Mouse (Mus musculus) cortical plate, adult 2 months (tissue): ENCODE measurements around the gene Igf2bp1. TPM values are rescaled to one million over a fixed set of nuclear protein-coding genes. Genes with fewer than 3 reads are reported as not detected.

Source experiments
- H3K27ac ChIP-seq: fragments of 200-500 bp; 2 replicates; pipeline ENCODE4 v1.5.1; 2012; ENCODE audit warnings: low read length, control low read depth, inconsistent platforms; ENCODE audit not compliant: insufficient read depth
- H3K4me1 ChIP-seq: fragments of 200-500 bp; 2 replicates; pipeline ENCODE4 v1.6.1; 2011; ENCODE audit warnings: low read length; ENCODE audit not compliant: control insufficient read depth, insufficient read depth
- H3K4me3 ChIP-seq: fragments of 200-500 bp; 2 replicates; pipeline ENCODE4 v1.5.1; 2011; ENCODE audit warnings: mild to moderate bottlenecking, low read length, control low read depth; ENCODE audit not compliant: insufficient read depth
- CTCF ChIP-seq: fragments of 200-500 bp; IDR thresholded peaks from 2 replicates; pipeline ENCODE4 v1.5.1; 2011; ENCODE audit warnings: mild to moderate bottlenecking, control low read depth, low read length; ENCODE audit not compliant: insufficient read depth; ENCODE audit errors: extremely low read depth
- POLR2A ChIP-seq: fragments of 200-500 bp; IDR thresholded peaks from 2 replicates; pipeline ENCODE4 v1.6.1; 2011; ENCODE audit warnings: mild to moderate bottlenecking, low read length, control low read depth; ENCODE audit not compliant: insufficient read depth; ENCODE audit errors: extremely low read depth
- polyA plus RNA-seq: library from polyadenylated mRNA; depleted of rRNA; stranded (reverse); fragments of >200 nt; gene quantifications from 2 replicates; pipeline ENCODE4 v1.2.3, GENCODE M21; 2012

Igf2bp1 gene
- polyA plus RNA-seq, 1 experiment: 0.15 TPM

- TF ChIP-seq CTCF: no peak
- no peak for TF ChIP-seq POLR2A
- no peaks in the 10 kb centered on the region for H3K4me1 ChIP-seq
- H3K27ac ChIP-seq: no peak overlapping the region
- H3K4me3 ChIP-seq: no peak overlapping the region
These were observed 15.9 kb downstream of the Igf2bp1 start for GRCm38 (mm10) chr11:95989864-95990263.

GRCm38 (mm10) chr11:95988533-95988932 is 17.2 kb downstream of the Igf2bp1 start:
- no peak overlapping the region for H3K27ac ChIP-seq
- H3K4me3 ChIP-seq: no peak overlapping the region
- TF ChIP-seq CTCF (no peak), POLR2A (no peak)
- no peaks in the 10 kb centered on the region for H3K4me1 ChIP-seq

GRCm38 (mm10) chr11:95987854-95988447 is 17.8 kb downstream of the Igf2bp1 start:
- Histone ChIP-seq H3K4me3 (no peak overlapping the region), H3K27ac (no peak overlapping the region), H3K4me1 (no peaks in the 10 kb centered on the region)
- TF ChIP-seq CTCF (no peak), POLR2A (no peak)

DNA sequence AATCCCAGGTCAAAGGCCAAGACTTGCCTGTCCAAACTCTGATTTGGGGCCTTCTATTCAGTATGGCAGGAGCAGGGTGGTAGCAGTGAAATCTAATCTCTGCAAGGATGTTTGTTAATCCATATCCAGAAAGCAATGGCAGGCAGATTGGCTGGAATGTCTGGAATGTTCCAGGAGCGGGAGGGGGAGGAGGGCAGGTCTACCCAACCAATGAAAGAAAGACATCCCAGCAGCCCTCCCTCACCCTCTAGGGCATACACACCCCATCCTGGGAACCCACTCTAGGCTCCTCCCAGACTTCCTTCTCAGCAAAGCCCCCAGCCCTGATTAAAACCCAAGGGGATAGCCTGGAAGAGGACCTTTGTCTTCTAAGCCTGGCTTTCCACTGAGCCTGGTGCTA is 23.3 kb downstream of the Igf2bp1 start:
- no peak overlapping the region for H3K27ac ChIP-seq
- no peak for TF ChIP-seq CTCF
- TF ChIP-seq POLR2A: no peak
- H3K4me1 ChIP-seq: no peaks in the 10 kb centered on the region
- H3K4me3 ChIP-seq: no peak overlapping the region

DNA sequence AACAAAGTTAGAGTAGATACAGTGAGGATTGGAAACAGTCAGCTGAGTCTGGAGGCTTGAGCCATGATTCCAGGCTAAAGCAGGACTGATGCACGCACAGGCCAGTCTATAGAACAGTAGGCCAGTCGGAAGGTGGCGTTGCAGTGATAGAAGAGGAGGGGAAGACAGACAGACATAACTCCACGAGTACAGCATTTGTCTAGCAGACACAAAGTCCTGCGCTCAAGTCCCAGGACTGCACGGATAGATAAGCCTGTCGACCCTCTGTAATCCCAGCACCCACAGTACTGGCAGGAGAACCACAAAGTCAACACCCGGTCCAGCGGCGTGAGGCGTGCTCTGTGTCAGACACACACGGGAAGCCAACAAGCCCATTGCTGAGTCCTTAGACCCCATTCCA is 23.9 kb downstream of the Igf2bp1 start:
- TF ChIP-seq POLR2A (no peak), CTCF (no peak)
- H3K4me1 ChIP-seq: no peaks in the 10 kb centered on the region
- H3K4me3 ChIP-seq: no peak overlapping the region
- no peak overlapping the region for H3K27ac ChIP-seq

DNA sequence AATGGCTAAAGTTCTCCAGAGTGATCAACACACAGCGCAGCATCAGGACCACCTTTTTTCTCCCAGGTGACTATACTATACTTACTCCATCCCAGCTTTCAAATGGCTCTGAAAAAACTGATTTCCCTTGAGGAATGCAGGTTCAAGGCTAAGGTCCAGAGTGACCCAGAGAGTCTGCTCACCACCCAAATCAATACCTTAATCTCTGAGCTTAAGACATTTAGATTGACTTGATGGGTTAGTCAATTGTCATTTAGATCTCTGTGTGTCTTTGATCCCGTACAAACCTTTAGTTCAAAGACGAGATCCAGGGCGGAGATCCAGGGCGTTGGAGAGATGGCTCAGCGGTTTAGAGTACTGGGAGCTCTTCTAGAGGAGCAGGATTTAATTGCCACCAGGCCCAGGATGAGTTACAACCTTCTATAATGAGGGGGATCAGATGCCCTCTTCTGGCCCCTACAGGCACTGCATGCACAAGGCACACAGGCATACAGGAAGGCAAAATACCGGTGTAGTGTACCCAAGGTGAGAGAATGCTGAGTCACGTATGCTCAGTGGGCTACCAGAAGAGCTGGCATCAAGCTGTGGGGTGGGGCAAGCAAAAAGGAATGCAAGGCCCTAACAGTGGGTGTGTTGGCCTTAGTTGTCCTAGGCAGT is 24.9 kb downstream of the Igf2bp1 start:
- Histone ChIP-seq H3K4me3 (no peak overlapping the region), H3K4me1 (no peaks in the 10 kb centered on the region), H3K27ac (no peak overlapping the region)
- TF ChIP-seq CTCF: 0 out of 2 replicates have a peak, but pooled peaks have one; percentile 25
- no peak for TF ChIP-seq POLR2A

GRCm38 (mm10) chr11:95978487-95978886 is 27.3 kb downstream of the Igf2bp1 start:
- Histone ChIP-seq H3K4me1 (no peaks in the 10 kb centered on the region), H3K27ac (no peak overlapping the region), H3K4me3 (no peak overlapping the region)
- TF ChIP-seq CTCF: 0 out of 2 replicates have a peak, but pooled peaks have one; percentile 8
- TF ChIP-seq POLR2A: no peak

DNA sequence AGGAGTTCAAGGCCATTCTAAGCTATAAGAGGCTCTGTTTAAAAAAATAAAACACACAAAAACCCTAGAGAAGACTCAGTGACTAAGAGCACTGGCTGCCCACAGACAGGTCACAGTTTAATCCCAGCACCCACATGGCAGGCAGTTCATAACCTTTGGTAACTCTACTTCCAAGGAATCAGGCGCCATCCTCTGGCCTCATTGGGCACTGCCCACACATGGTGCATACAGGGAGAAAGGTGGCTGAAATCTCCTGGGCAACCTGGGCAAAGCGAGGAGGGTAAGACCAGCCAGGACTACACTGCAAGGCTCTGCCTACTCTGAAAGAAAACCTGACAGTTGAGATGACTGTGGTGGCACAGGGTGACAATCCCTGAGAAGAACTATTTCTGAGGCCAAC is 29.4 kb downstream of the Igf2bp1 start:
- Histone ChIP-seq H3K4me3 (no peak overlapping the region), H3K4me1 (no peaks in the 10 kb centered on the region), H3K27ac (no peak overlapping the region)
- TF ChIP-seq POLR2A (no peak), CTCF (no peak)

- Histone ChIP-seq H3K27ac (no peak overlapping the region), H3K4me3 (no peak overlapping the region), H3K4me1 (no peaks in the 10 kb centered on the region)
- TF ChIP-seq CTCF (no peak), POLR2A (no peak)
These were observed 30.0 kb downstream of the Igf2bp1 start for GRCm38 (mm10) chr11:95975694-95976093.

GRCm38 (mm10) chr11:95973187-95973586 is 32.6 kb downstream of the Igf2bp1 start:
- TF ChIP-seq CTCF: no peak
- no peak for TF ChIP-seq POLR2A
- Histone ChIP-seq H3K4me1 (no peaks in the 10 kb centered on the region), H3K4me3 (no peak overlapping the region), H3K27ac (no peak overlapping the region)
